ENCODE assay signal across 20 mouse cellular contexts in the genomic region with DNA sequence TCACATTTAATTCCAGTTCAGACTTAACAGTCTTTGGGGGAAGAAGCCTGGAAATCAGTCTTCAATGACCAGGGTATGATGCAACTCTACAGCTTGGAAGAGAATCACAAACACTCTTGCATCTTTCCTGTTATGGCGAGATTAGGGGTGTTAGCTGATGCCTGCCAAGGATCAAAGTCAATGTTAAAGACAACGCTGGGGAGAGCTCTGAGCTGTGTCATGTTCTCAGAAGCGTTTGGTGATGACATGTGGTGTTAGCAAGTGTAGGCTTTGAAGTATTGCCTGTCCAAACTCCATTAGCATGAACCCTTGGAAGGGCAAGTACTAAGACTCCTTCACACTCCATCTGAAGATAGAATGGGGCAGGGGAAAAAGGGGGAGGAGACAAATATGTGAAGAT.
DNase-seq lines count a peak whose midpoint lies in the region; ATAC-seq lines count a peak whose summit lies in the region.
"Had no signal": no experiment of that assay in that cellular context is flagged by ENCODE, and none has a peak within 500 bp of the region (broad histone marks: within the 10 kb centered on the region; RNA-seq: fewer than 3 reads in every experiment).

No protein-coding gene starts in this region.

- H3K27me3 ChIP-seq in heart, embryonic 11.5 days (ENCODE audit: control insufficient read depth, insufficient read depth, low read length), result no peaks in the 10 kb centered on the region
- no peaks in the 10 kb centered on the region for H3K27me3 ChIP-seq in heart, embryonic 16.5 days (ENCODE audit: control insufficient read depth, insufficient read depth, low read length)
- H3K27me3 ChIP-seq: embryonic facial prominence, embryonic 13.5 days; forebrain, embryonic 15.5 days; kidney, embryonic 15.5 days; limb, embryonic 12.5 days; liver, embryonic 12.5 days; neural tube, embryonic 13.5 days had no signal

- peaks cover 8% of the 10 kb centered on the region for H3K4me1 ChIP-seq in heart, embryonic 11.5 days (ENCODE audit: control insufficient read depth, insufficient read depth, low read length)
- peaks cover 8% of the 10 kb centered on the region; the same call in 1 of the 2 replicates for H3K4me1 ChIP-seq in heart, embryonic 16.5 days (ENCODE audit: control insufficient read depth, insufficient read depth, low read length)
- H3K4me1 ChIP-seq: embryonic facial prominence, embryonic 13.5 days; forebrain, embryonic 15.5 days; hindbrain, embryonic 10.5 days; kidney, embryonic 15.5 days; limb, embryonic 12.5 days; liver, embryonic 12.5 days; neural tube, embryonic 13.5 days had no signal

- 14% methylated on average over 3 of the region's 3 CpGs for WGBS in heart, embryonic 11.5 days (ENCODE audit: insufficient replicate concordance)
- 16% methylated on average over 3 of the region's 3 CpGs for WGBS in heart, embryonic 16.5 days

- peak; percentile 76 for ATAC-seq in heart, embryonic 11.5 days (replicated peaks; ENCODE audit: insufficient number of reproducible peaks, low FRiP score, low TSS enrichment)
- peak; percentile 89 for ATAC-seq in heart, embryonic 16.5 days (replicated peaks; ENCODE audit: extremely low read depth, insufficient read depth, low FRiP score)
- ATAC-seq: forebrain, embryonic 15.5 days; hindbrain, postnatal 0 days; intestine, postnatal 0 days; liver, embryonic 12.5 days had no signal

- H3K4me3 ChIP-seq in heart, embryonic 11.5 days (ENCODE audit: low read depth, low read length), result no peak overlapping the region
- no peak overlapping the region for H3K4me3 ChIP-seq in heart, embryonic 16.5 days (ENCODE audit: low read length)
- H3K4me3 ChIP-seq: embryonic facial prominence, embryonic 13.5 days; forebrain, embryonic 15.5 days; hindbrain, embryonic 10.5 days; kidney, embryonic 15.5 days; limb, embryonic 12.5 days; liver, embryonic 12.5 days; neural tube, embryonic 13.5 days had no signal

- H3K27ac ChIP-seq in heart, embryonic 11.5 days (ENCODE audit: low read depth, low read length), result no peak overlapping the region
- H3K27ac ChIP-seq in heart, embryonic 16.5 days (ENCODE audit: low read length), result no peak overlapping the region
- H3K27ac ChIP-seq: embryonic facial prominence, embryonic 13.5 days; forebrain, embryonic 15.5 days; hindbrain, embryonic 10.5 days; hindbrain, postnatal 0 days; kidney, embryonic 15.5 days; limb, embryonic 12.5 days; liver, embryonic 12.5 days; neural tube, embryonic 13.5 days had no signal

- DNase-seq in heart, adult 8-10 months (ENCODE audit: low spot score), result no peak
- DNase-seq in lung, postnatal 10 days, result peak; percentile 89
- DNase-seq in urinary bladder, postnatal 25 days (ENCODE audit: low spot score), result no peak
- DNase-seq in cerebellum, adult 8-10 months, result no peak
- DNase-seq in kidney, postnatal 10 days, result no peak
- DNase-seq: cerebellum, adult 2 months; gastrocnemius, postnatal 36 days; thymus, postnatal 36 days had no signal

- no peaks in the 10 kb centered on the region for H3K9me3 ChIP-seq in heart, embryonic 11.5 days (replicated peaks; ENCODE audit: control insufficient read depth, low read length)
- H3K9me3 ChIP-seq in heart, embryonic 16.5 days (replicated peaks; ENCODE audit: control insufficient read depth, low read length), result no peaks in the 10 kb centered on the region
- H3K9me3 ChIP-seq: embryonic facial prominence, embryonic 13.5 days; forebrain, embryonic 15.5 days; hindbrain, embryonic 10.5 days; kidney, embryonic 15.5 days; limb, embryonic 12.5 days; liver, embryonic 12.5 days; neural tube, embryonic 13.5 days had no signal

- H3K4me2 ChIP-seq in heart, embryonic 11.5 days, result peak overlapping the region; percentile 27; the same call in 1 of the 2 replicates
- H3K4me2 ChIP-seq in heart, embryonic 16.5 days (ENCODE audit: low read depth, low read length), result peak overlapping the region; percentile 10
- H3K4me2 ChIP-seq: embryonic facial prominence, embryonic 13.5 days; forebrain, embryonic 15.5 days; kidney, embryonic 15.5 days; limb, embryonic 12.5 days; liver, embryonic 12.5 days; midbrain, embryonic 11.5 days; neural tube, embryonic 13.5 days had no signal

- no peak overlapping the region for H3K9ac ChIP-seq in heart, embryonic 11.5 days (ENCODE audit: low read depth, low read length)
- no peak overlapping the region for H3K9ac ChIP-seq in heart, embryonic 16.5 days (ENCODE audit: low read length)
- H3K9ac ChIP-seq: embryonic facial prominence, embryonic 13.5 days; forebrain, embryonic 15.5 days; kidney, embryonic 15.5 days; limb, embryonic 12.5 days; liver, embryonic 12.5 days; neural tube, embryonic 13.5 days had no signal

- H3K36me3 ChIP-seq in heart, embryonic 11.5 days (ENCODE audit: control insufficient read depth, insufficient read depth, low read length), result no peaks in the 10 kb centered on the region
- H3K36me3 ChIP-seq in heart, embryonic 16.5 days (ENCODE audit: control insufficient read depth, insufficient read depth), result no peaks in the 10 kb centered on the region
- H3K36me3 ChIP-seq: embryonic facial prominence, embryonic 13.5 days; forebrain, embryonic 15.5 days; hindbrain, embryonic 10.5 days; kidney, embryonic 15.5 days; limb, embryonic 12.5 days; liver, embryonic 12.5 days; neural tube, embryonic 13.5 days had no signal
